Mouse (Mus musculus) E14TG2a.4 (cell line): ENCODE data around the gene Coq10a.
A peak's percentile ranks its signal among the peaks of the same experiment; 100 is the strongest.

Source experiments
- H3K27me3 ChIP-seq: 2 replicates; pipeline ENCODE4 v1.6.1; 2014; ENCODE audit warnings: low read length, control low read depth; ENCODE audit not compliant: insufficient read depth
- H3K36me3 ChIP-seq: 2 replicates; pipeline ENCODE4 v1.6.1; 2014; ENCODE audit warnings: low read length, control low read depth; ENCODE audit not compliant: insufficient read depth
- H3K4me1 ChIP-seq: replicated peaks from 2 replicates; pipeline ENCODE4 v1.6.1; 2014; ENCODE audit warnings: low read depth, low read length, control low read depth
- H3K4me3 ChIP-seq: replicated peaks from 2 replicates; pipeline ENCODE4 v1.5.1; 2014; ENCODE audit warnings: mild to moderate bottlenecking, low read length
- H3K9me3 ChIP-seq: 2 replicates; pipeline ENCODE4 v1.6.1; 2014; ENCODE audit warnings: low read length, control low read depth
- CTCF ChIP-seq: conservative IDR thresholded peaks from 2 replicates; pipeline ENCODE4 v1.5.1; 2014; ENCODE audit warnings: low read length
- NANOG ChIP-seq: IDR thresholded peaks from 2 replicates; pipeline ENCODE4 v1.6.1; 2014; ENCODE audit warnings: borderline replicate concordance, low read length, mixed read lengths
- POU5F1 ChIP-seq: IDR thresholded peaks from 2 replicates; pipeline ENCODE4 v1.6.1; 2014; ENCODE audit warnings: low read length, borderline replicate concordance

Gene Coq10a

DNA sequence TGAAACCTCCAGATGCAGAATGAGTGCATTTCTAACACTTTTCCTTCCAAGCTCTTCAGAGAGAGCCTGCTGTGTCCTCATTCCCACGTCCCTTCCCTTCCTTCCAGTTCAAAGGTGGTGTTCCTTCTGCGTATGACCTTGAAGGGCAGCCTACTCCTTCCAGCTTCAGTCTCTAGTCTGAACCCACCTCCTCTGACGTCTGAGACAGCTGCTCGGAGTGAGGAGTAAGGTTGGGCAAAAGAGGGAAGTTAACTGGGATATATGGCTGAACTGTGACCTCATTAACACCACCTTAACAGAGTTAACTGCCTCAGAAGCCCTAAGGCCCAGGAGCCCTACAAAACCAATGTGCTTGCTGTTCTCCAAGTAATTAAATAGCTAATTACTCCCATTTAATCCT lies 1.8 kb upstream of the Coq10a start:
- peaks cover 10% of the 10 kb centered on the region for H3K36me3 ChIP-seq
- TF ChIP-seq NANOG (no peak), POU5F1 (no peak), CTCF (no peak)
- no peaks in the 10 kb centered on the region for H3K27me3 ChIP-seq
- no peaks in the 10 kb centered on the region for H3K9me3 ChIP-seq
- 0 out of 2 replicates have a peak overlapping the region, but pooled peaks have one; percentile 14 for H3K4me3 ChIP-seq
- peaks cover 64% of the 10 kb centered on the region for H3K4me1 ChIP-seq

DNA sequence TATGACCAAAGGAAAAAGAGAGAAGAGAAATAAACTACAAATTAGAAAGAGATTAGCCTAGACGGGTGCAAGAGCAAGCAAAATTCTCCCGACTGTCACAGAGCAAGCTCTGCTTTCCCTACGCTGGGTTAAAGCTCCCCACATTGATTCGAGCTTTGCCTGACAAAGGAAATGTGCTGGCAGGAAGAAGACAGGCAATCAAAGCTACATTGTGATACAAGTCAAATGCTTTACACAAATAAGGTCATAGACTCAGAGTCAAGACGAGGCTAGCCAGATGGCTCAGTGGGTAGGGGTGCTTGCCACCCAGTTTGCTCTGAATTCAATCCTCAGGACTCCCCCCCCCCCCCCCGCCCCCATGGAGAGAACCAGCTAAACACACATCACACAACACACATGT lies 1.2 kb upstream of the Coq10a start:
- TF ChIP-seq POU5F1 (no peak; the same call in 1 of the 2 replicates), CTCF (no peak), NANOG (peak; percentile 97)
- Histone ChIP-seq H3K4me1 (peaks cover 68% of the 10 kb centered on the region), H3K4me3 (peak overlapping the region; percentile 89), H3K9me3 (no peaks in the 10 kb centered on the region), H3K27me3 (no peaks in the 10 kb centered on the region), H3K36me3 (peaks cover 16% of the 10 kb centered on the region)

- Histone ChIP-seq H3K36me3 (peaks cover 20% of the 10 kb centered on the region), H3K4me1 (peaks cover 69% of the 10 kb centered on the region), H3K4me3 (peak overlapping the region; percentile 89), H3K9me3 (no peaks in the 10 kb centered on the region), H3K27me3 (no peaks in the 10 kb centered on the region)
- TF ChIP-seq POU5F1 (no peak), NANOG (no peak), CTCF (no peak)
Observed at GRCm38 (mm10) chr10:128369599-128369998, 802 bp upstream of the Coq10a start.

- peaks cover 24% of the 10 kb centered on the region for H3K36me3 ChIP-seq
- H3K4me1 ChIP-seq = peaks cover 71% of the 10 kb centered on the region
- no peaks in the 10 kb centered on the region for H3K9me3 ChIP-seq
- no peaks in the 10 kb centered on the region for H3K27me3 ChIP-seq
- peak overlapping the region; percentile 89 for H3K4me3 ChIP-seq
- TF ChIP-seq CTCF (no peak), POU5F1 (no peak), NANOG (no peak)
Observed at GRCm38 (mm10) chr10:128369218-128369543, 384 bp upstream of the Coq10a start.

DNA sequence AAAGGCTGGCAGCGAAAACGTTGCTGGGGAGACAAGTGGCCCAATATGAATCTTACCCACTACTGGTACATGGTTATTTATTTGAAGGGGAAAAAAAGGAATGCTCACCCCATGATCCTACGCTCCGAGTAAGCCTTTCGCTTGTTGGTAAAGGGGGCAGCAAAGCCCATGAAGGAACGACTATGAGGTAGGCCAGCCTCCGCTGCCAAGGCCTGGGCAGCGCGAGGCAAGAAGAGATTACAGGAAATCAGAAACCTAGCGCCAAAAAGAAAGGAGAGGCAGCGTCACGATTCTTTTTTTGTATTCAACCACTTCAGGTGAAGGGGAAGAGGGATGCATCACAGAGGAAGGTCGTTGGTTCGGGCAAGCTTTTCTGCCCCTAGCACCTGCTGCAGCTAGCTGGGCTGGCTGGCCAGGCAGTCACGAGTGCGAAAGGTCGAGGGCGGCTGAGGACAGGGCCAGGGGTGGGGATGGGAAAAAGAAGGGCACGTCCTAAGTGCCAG lies 847 bp downstream of the Coq10a start:
- Histone ChIP-seq H3K36me3 (peaks cover 36% of the 10 kb centered on the region), H3K27me3 (no peaks in the 10 kb centered on the region)
- no peak for TF ChIP-seq NANOG
- no peak for TF ChIP-seq CTCF
- no peak for TF ChIP-seq POU5F1

GRCm38 (mm10) chr10:128362568-128362967 lies 6.2 kb downstream of the Coq10a start:
- Histone ChIP-seq H3K36me3 (peaks cover 90% of the 10 kb centered on the region), H3K27me3 (no peaks in the 10 kb centered on the region), H3K9me3 (no peaks in the 10 kb centered on the region), H3K4me1 (peaks cover 26% of the 10 kb centered on the region), H3K4me3 (no peak overlapping the region)
- TF ChIP-seq POU5F1 (no peak), CTCF (peak; percentile 58)

More for the DNA sequence above, 847 bp downstream of the Coq10a start:
- no peaks in the 10 kb centered on the region for H3K9me3 ChIP-seq
- H3K4me1 ChIP-seq = peaks cover 62% of the 10 kb centered on the region
- H3K4me3 ChIP-seq = peak overlapping the region; percentile 89

GRCm38 (mm10) chr10:128361836-128362235 lies 7.0 kb downstream of the Coq10a start:
- no peak for TF ChIP-seq POU5F1
- TF ChIP-seq NANOG = no peak
- no peak for TF ChIP-seq CTCF
- Histone ChIP-seq H3K4me1 (peaks cover 21% of the 10 kb centered on the region), H3K4me3 (no peak overlapping the region), H3K27me3 (no peaks in the 10 kb centered on the region), H3K9me3 (no peaks in the 10 kb centered on the region), H3K36me3 (peaks cover 97% of the 10 kb centered on the region)

DNA sequence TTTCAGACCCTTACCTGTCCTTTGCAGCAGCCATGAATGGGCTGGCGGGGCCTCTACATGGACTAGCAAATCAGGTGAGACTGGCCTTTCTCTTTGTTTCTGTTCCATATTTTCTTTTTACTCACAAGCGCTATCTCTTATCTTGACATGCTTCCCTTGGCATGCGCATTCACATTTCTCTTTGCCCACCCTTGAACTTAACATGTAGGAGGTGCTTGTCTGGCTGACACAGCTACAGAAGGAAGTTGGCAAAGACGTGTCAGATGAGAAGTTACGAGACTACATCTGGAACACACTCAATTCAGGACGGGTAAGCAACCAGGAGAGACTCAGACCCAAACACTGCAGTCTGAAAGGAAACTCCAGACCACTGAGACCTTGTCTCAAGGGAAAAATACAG lies 9.6 kb downstream of the Coq10a start:
- Histone ChIP-seq H3K4me1 (peaks cover 9% of the 10 kb centered on the region; the same call in 1 of the 2 replicates), H3K4me3 (no peak overlapping the region), H3K27me3 (no peaks in the 10 kb centered on the region), H3K9me3 (no peaks in the 10 kb centered on the region), H3K36me3 (peaks cover 99% of the 10 kb centered on the region)
- TF ChIP-seq NANOG (no peak), POU5F1 (no peak), CTCF (no peak)

- H3K27me3 ChIP-seq = no peaks in the 10 kb centered on the region
Observed at GRCm38 (mm10) chr10:128358796-128359195, 10.0 kb downstream of the Coq10a start.

More at GRCm38 (mm10) chr10:128358796-128359195, 10.0 kb downstream of the Coq10a start:
- Histone ChIP-seq H3K9me3 (no peaks in the 10 kb centered on the region), H3K4me1 (peaks cover 9% of the 10 kb centered on the region; the same call in 1 of the 2 replicates), H3K4me3 (no peak overlapping the region), H3K36me3 (peaks cover 99% of the 10 kb centered on the region)
- no peak for TF ChIP-seq POU5F1
- TF ChIP-seq CTCF = peak; percentile 47
